Mouse (Mus musculus): ENCODE measurements around the gene Slc30a3. TPM values are rescaled to one million over a fixed set of nuclear protein-coding genes. Genes with fewer than 3 reads are reported as not detected.
A peak's percentile ranks its signal among the peaks of the same experiment; 100 is the strongest.

Slc30a3 gene
- total RNA-seq (2021) = under 1 TPM; 0.34 to 0.50 TPM
- long read RNA-seq, experiment 1 = 0 reads
- long read RNA-seq, experiment 2, partial matches to known transcripts = 0 of 1 reads
- long read RNA-seq, experiment 2, other reads (novel, unspliced or antisense) = 0 of 1 reads

DNA sequence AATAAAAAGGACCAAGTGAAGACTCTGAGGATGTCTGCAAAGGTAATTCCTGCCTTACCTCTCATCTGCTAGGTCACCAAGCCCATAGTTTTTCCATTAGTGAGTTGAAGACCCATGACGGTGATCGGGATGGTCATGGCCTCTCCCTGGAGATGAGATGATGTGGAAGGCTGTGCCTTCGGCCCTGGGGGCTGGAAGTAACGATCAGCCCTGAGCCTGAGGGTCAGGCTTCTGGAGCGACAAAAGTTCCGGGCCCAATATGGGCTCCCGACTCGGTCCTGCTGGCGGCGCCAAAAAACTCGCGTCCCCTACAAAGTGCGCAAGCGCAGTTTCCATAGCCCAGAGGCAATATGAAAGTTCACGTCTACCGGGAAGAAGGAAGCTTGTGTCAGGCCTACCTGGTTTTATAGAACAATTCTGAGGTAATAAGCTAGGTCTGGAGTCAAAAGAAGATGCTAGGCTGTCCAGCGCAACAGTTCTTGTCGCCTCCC is at the start of gene Slc30a3:
Gene Slc30a3 (minus strand): TSS at position 238 of the 491 bp plus-strand sequence.
- no peak for DNase-seq (ENCODE audit: low spot score in 2 of 2)

DNA sequence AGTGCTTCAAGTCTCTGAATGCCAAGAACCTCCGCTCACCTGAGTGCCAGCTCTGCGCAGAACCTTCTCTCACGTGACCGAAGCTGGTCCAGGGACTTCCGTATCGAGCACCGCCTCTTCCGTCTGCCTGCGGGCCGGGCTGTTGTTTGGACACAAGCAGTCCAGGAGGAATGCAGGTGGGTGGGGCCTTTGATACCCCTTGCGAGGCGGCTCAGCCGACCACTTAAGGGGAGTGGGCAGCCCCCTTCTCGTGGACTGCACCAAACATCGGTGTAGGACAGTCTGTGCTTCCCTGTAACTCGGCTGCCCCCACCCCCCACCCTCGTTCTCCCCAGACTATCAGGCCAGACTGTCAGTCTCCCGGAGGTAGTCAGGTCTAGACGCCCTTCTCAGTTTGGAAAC is 46.1 kb upstream of the Slc30a3 start, which contains the start of gene Mpv17:
Gene Mpv17 (minus strand): TSS at position 100 of the 402 bp plus-strand sequence.
- peak; percentile 52 to 63 for DNase-seq (ENCODE audit: low spot score in 2 of 2)

DNA sequence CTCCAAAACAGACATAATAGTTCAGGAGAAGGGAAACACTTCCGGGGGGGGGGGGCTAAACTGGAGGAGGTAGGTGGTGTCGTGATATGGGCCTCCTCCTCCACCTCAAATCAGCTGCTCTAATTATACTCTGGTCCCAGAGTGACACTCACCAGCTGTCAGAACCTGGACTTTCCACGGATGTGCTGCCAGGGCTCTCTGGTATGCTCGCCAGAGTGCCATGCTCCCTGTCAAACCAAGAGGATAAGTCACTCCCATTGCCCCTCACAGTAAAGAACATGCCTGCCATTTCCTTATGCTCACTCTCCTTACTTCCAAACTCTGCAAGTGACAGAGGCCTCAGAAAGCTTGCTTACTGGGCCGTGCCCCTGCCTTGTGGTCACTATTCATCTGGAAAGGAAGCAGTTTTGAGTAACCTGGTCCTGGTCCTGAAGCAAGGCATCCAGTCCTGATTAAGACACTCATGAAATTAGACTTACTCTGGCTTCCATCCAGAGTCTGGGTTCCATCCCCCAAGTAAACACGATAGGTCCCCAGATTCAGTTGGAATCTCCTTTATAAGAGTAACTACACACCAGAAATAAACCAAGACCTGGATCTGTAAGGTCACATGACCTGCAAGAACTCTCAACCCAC is 45.6 kb upstream of the Slc30a3 start:
- DNase-seq (ENCODE audit: low spot score in 2 of 2) = no peak

DNA sequence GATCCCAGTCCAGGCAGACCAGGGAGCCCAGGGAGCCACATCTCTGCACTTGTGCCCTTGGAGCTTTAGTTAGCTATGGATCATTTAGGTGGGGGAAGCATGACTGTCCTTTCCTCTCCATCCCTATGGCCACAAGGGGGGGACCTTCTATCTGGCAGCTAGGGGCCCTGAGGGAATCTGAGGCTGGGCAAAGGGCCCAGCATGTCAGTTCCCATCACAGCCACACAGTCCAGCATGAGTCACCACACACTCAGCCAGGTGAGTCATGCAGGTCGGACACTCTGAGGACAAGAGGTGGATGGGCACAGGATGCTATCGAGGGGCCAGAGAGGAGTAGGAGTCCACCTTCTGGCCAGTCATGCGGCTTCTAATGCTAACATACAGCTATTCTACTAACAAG is 43.7 kb upstream of the Slc30a3 start:
- no peak for DNase-seq (ENCODE audit: low spot score in 2 of 2)

DNA sequence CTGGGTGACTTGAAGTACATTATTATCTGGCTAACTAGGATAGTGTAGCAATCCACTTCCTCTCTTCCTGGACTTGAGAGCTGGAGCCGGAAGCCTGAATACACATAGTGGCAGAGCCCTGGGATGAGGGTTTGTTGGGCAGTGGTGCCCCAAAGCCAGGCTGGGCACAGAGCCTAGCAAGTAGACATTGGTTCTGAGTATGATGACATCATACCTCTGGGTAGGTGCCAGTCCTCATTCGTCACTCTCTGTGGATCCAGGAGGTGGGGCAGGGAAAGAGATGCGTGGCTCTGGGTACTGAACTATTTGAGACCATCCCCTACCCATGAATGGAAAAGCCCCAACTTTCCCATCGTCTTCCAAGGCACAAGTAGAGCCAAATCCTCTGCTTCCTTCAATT is 41.7 kb upstream of the Slc30a3 start:
- no peak for DNase-seq (ENCODE audit: low spot score in 2 of 2)

DNA sequence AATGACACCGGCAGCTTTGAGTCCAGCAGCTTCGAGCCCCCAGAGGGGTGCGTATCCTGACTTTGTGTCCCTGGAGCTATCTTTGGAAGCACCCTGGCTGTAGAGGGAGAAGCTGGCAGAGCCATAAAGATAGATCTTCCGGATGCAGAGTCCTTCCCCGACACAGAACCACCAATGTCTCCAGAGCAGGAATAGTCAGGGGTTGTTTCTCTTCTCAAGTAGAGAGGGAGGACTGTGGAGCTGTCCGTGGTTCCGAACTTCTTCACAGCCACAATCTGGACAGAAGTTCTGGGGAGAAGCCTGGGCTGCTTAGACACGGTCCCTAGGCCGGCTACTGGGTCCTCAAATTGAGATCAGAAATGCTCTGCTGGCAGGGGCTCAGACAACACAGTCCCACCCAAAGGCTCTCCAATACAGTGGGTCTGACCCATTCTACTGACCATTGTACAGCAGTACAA is 31.0 kb upstream of the Slc30a3 start:
- DNase-seq (ENCODE audit: low spot score in 2 of 2) = no peak

DNA sequence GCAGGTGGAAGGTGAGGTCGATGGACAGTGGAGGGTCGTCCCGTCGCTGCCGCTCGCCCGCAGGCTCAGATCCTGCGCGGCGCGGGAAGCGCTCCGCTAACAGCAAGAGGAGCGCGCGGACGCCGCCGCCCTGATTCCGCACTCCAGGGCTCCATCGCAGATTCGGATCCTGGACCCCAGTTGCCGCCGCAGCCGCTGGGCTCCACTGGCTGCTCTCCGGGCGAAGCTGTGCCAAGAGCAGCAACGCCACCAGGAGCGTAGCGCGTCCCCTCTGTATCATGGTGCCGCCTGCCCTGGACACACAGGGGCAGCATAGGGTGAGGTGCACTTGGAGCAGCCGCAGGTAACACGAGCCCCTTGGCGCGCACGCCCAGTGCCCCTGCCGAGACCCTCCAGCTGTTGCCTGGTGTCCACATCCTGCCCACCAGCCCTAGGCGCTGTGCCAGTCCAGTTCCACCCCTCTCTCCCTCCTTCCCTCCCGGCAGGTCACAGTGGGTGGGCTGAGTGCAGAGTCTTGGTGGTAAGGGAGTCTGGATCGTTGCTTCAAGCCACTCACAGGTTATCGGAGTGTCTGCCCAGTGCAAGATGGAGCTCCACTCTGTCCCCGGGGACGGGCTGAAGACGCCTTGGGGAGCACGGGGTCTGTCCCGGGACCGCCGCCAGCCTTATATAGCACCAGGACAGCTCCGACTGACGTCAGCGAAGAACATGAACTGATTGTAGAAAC is 30.4 kb upstream of the Slc30a3 start, which contains the start of gene Ucn:
Gene Ucn (minus strand): TSS at position 589 of the 727 bp plus-strand sequence.
- DNase-seq (ENCODE audit: low spot score in 2 of 2) = no peak

DNA sequence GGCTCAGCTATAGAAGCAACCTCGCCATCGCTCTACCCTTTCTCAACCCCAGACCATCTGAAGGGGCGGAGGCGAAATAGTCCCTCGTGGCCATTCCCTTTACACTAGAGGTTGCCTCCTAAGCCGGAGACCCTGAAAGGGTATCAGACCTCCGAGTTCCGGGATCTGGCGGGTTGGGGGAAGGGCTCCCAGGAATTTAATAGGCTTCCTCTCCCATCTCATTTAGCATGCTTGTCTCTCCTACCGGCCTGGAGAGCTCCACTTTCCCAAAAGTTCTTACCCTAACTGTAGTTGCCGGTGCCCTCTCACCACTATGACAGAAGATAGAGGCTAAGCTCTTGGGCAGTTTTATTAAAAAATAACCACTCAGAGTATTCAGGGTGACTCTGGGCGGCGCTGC is 29.6 kb upstream of the Slc30a3 start:
- DNase-seq (ENCODE audit: low spot score in 2 of 2) = no peak

DNA sequence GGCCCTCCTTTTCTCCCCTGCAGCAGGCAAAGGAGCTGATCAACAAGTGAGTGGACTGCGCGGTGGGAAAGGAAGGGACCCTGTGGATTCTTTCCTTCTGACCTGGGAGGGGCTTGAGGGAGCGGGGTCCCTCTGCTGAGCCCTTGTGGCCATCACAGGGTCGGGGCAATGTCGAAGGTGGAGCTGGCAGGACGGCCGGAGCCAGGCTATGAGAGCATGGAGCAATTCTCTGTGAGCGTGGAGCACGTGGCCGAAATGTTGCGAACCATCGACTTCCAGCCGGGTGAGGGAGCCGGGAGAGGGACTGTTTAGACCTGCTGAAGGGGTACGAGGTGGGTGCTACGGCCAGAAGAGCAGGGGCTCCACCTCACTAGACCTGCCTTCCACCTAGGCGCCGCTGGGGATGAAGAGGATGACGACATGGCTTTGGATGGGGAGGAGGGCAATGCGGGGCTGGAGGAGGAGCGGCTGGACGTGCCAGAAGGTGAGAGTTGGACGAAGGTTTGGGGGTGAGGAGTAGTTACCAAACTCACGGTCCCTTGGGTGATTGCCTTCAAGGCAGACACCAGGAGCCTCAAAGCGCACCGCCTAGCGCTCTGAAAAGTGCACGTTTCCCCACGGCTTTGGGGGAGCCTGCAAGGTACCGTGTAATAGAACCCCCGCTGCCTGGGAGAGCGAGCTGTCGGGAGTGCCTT is 28.8 kb upstream of the Slc30a3 start:
- no peak for DNase-seq (ENCODE audit: low spot score in 2 of 2)

DNA sequence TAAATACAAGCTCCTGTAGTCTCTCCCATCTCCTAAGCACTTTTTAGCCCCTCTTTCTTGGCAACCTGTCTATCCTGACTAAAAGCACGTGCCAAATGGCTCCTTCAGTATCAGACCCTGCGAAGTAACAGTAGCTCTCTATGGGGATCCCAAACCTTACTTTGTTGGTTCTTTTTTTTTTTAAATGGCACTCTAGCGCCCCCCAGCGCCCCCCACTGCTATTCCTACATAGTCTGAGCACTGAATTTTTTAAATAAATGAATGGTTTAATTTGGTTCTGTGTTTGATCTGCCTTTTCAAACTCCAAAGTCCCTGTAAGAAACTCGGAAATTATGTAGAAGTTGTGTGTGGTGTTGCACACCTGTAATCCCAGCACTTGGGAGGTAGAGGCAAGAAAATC is 18.0 kb upstream of the Slc30a3 start:
- no peak for DNase-seq (ENCODE audit: low spot score in 2 of 2)

DNA sequence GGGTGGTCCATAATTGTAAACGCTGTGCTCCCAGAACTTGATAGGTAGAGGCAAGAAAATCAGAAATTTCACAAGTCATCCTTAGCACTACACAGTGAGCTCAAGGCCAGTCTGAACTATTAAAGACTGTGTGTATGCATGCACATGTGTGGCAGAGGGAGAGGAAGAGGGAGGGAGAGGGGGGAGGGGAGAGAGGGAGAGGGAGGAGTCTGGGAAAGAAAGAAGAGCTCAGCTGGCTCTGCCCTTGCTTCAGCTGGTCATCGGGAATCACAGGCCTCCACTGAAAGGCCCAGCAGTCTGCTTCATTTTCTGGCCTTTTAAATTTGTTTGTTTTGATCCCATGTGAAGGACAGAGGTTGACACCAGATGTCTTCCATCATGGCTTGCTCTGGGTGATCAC is 15.4 kb upstream of the Slc30a3 start:
- no peak for DNase-seq (ENCODE audit: low spot score in 2 of 2)

DNA sequence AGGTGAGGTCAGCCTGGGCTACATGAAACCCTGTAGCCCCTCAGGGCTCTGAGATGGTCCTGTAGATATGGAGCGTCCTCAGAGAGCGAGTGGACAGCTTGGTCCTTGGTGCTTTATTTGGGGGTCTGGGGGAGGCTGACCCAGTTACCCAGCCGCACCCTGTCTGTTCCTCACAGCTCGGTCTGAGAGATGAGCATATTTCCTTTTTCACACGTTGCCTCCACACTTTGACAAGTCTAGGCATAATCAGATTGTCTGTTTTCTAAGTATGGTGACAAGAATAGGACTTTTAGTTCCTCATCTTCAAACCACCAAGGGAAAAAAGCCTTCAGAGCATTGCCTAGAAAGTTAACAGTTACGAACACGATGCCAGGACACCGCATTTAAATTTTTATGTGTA is 13.1 kb upstream of the Slc30a3 start:
- DNase-seq (ENCODE audit: low spot score in 2 of 2) = no peak

DNA sequence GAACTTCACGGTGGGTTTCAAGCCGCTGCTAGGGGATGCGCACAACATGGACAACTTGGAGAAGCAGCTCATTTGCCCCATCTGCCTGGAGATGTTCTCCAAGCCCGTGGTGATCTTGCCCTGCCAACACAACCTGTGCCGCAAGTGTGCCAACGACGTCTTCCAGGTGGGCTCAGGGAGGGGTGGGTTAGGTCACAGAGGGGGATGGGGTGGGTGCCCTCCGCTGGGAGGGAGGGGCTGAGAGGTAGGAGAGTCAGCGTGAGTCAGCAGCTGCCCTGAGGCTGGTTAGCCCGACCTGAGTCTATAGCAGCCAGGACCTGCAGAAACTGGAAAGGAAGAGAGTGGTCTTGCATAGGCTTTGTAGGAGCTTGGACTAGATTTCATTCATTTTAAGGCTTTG is 8.9 kb upstream of the Slc30a3 start:
- DNase-seq (ENCODE audit: low spot score in 2 of 2) = no peak

DNA sequence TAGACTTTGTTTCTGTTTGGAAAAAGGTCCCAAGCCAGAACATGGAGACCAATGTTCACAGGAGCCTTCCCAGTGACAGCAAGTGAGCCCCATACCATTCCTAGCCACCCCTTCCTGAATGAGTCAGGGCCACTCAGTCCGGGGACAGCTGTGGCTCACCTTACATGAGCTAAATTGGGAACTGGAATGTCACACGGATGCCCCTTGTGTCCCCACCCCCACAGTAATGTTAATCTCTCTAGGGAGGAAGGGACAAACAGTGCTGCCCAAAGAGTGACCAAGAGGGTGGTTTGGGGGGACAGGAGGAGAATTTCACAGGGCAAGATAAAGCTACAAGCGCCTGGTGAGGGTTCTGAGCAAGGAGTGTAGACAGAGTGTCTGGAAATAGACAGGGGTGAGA is 8.3 kb upstream of the Slc30a3 start, which contains the start of gene Trim54:
Gene Trim54 (plus strand): TSS at position 359 of the 400 bp plus-strand sequence.
- no peak for DNase-seq (ENCODE audit: low spot score in 2 of 2)

DNA sequence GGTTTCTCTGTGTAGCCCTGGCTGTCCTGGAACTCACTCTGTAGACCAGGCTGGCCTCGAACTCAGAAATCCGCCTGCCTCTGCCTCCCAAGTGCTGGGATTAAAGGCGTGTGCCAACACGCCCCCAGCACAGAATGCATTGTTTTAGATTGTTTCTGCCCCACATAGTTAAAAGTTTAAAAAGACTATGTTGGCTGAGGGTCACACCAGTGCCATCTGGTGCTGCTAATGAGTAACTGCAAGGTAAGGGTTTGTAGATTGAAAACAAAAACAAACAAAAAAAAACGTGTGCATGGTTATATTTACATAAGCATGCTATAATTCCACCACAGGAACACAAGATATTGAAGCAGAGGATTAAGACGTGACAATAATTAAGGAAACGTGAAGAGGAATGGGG is 2.7 kb upstream of the Slc30a3 start:
- DNase-seq (ENCODE audit: low spot score in 2 of 2) = no peak

DNA sequence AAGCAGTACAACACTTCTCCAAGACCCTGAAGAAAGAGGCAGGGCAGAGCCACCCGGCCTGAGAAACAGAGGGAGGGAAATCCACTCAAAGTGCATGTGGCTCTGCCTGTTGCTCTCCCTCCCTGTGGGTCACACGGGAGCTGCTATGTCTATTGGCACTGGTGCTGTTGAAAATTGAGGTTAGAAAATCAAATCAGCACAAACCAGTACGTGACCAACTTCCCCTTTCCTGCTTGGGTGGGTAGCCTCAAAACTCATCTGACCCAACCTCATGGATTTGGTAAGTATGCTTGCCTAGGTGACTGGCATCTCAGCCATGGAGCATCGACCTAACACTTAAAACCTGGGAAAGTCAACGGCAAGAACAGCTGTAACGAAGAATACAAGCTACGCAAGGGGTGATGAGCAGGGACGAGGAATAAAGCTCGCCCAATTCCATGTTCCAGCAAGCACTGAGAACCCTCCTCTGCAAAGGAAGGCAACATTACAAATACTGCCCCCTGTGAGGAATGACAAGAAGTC is 2.2 kb downstream of the Slc30a3 start, which contains the start of gene Dnajc5g:
Gene Dnajc5g (plus strand): TSS at position 472 of the 522 bp plus-strand sequence.
- DNase-seq (ENCODE audit: low spot score in 2 of 2) = no peak

DNA sequence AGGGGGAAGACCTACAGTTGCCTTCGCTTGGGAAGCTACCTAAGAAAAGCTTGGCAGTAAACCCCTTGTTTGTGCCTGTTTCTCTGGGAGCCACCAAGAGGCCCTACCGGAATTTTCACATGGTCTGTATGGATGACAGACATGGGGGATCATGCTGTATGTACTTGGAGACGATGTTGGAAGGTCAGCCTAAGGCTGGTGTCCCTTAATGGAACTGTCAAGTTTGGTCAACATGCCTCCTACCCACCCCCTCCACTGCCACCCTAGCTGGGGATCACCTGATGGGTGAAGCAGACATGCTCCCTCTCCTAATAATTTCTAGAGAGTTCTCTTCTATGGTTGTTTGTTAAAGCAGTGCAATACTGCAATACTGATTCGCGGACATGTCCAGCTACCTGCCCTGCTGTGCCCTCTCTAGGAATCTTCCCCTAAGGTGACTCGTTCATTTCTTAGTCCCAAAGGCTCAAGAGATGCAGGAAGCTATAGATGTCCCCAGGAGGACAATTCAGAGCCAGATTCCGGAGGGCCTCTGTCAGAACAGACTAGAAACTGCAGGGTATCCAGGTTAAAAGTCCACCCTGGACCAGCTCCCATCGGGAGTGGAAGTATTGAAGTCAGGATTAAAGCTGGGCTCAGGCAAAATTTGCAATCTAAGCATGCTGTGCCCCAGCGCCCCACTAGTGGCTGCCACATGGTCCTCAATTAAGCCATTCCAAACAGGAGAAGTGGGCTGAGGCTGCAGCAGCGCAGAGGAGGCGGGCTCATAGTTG is 12.1 kb downstream of the Slc30a3 start:
- DNase-seq (ENCODE audit: low spot score in 2 of 2) = no peak

DNA sequence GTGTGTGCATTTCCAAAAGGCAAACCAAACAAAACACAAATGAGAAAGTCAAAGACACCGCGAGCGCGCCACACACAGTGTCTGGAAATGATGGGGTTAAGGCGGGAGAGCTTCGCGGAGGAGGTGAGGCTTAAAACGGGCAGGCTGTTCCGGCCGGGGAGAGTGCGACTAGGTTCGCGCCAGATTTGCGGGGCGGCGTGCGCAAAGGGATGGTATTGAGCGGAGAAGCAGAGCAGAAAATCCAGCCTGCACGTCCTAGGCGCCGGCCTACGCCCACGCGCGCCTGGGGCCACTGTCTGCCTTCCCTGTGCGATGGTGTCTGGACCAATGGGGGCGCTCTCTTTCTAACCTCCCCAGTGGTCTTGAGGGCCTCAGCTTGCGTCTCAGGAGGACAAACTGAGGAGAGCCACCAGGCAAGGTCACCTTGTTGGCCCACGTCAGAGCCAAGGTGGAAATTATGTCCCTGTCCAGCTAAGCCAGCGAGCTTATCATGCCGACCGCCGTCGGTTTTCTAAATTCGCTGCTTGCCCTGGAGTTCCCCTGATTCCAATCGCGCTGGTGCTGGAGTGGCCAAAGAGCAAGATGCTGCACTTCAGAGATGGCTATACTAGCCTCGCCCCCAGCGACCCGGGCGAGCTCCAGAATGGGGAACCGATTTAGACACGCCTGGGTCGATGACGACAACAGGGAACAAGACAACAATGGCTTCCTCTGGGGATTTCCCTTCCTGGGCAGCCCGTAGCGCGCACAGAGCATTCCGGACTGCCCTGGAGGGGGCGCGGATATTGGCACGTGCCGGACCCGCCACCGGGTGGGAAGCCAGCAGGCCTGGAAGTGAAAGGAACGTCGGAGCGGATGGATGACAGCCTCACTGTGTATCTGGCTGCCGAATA is 13.0 kb downstream of the Slc30a3 start:
- DNase-seq (ENCODE audit: low spot score in 2 of 2) = no peak

DNA sequence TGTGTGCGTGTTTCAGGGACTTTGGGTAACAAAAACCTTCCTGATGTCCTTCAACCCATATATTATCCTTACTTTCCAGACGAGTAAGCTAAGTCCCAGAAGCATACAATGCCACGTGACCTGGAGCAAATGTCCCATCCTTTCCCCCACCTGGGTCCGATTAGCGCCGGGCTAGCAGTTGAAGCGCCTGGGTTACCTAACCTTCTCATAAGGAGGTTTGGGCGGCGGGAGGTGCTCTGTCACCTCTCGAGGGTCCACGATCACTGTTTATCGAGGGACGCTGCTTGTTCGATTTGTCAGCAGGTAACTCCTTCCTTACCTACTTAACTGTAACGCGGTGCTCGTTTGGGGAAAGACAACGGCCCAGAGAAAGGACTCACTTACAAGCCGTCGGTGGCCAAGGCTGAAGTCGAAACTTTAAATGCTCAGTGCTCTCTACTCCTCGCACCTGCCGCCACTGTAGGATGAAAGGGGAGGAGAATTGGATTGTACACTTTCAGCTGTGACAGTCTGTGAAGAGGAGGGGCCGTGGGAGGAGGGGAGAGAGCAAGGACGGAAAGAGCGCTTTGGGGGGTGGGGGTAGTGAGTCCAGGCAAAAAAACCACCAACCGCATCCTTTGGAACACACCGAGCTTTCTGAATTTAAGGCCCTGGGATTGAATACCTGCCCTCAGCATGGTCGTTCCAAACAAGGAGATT is 13.8 kb downstream of the Slc30a3 start:
- DNase-seq (ENCODE audit: low spot score in 2 of 2) = no peak

Measured in adrenal gland, postnatal 4 days (tissue).